Mouse (Mus musculus): Measurements from ENCODE around the gene Zbtb38. TPM values are rescaled to one million over a fixed set of nuclear protein-coding genes. Genes with fewer than 3 reads are reported as not detected.
A peak's percentile ranks its signal among the peaks of the same experiment; 100 is the strongest.

The Zbtb38 gene
- polyA plus RNA-seq (2012) = 0.01 TPM in 2 replicates

DNA sequence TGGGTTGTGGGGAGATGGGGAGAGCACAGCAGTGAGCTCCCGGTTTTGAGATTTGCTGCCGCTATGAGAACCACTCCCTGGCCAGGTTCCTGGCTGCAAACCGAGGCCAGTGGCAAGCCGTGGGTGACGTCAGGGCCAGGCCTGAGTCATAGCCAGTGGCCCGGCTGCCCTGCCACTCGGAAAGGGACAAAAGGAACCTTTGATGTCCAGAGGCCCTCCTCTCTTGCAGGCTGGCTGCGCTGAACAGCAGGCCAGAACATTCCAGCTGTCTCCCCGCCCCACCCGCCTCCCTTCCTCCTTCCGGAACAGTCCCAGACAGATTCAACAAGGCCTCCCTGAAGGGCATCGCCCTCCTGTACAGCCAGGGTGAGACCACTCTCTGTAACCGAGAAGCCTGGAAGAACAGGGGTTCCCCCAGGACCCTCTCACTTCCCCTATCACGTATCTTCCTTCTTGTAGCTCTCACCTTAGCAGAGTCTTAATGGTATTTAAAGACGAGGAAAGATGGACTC lies at the start of gene Zbtb38:
Gene Zbtb38 (minus strand): TSS at position 229 of the 512 bp plus-strand sequence.
- Histone ChIP-seq H3K9me3 (ENCODE audit: control insufficient read depth, low read length) (no peaks in the 10 kb centered on the region), H3K36me3 (ENCODE audit: control insufficient read depth) (no peaks in the 10 kb centered on the region), H3K4me1 (ENCODE audit: control insufficient read depth) (no peaks in the 10 kb centered on the region; the same call in 1 of the 2 replicates), H3K27me3 (ENCODE audit: control insufficient read depth) (no peaks in the 10 kb centered on the region), H3K4me3 (replicated peaks) (no peak within 1 kb of the TSS)
- TF ChIP-seq TAL1 (IDR thresholded peaks at IDR 0.05; ENCODE audit: low read length) (no peak), GATA1 (IDR thresholded peaks at IDR 0.05; ENCODE audit: low read length) (no peak)

DNA sequence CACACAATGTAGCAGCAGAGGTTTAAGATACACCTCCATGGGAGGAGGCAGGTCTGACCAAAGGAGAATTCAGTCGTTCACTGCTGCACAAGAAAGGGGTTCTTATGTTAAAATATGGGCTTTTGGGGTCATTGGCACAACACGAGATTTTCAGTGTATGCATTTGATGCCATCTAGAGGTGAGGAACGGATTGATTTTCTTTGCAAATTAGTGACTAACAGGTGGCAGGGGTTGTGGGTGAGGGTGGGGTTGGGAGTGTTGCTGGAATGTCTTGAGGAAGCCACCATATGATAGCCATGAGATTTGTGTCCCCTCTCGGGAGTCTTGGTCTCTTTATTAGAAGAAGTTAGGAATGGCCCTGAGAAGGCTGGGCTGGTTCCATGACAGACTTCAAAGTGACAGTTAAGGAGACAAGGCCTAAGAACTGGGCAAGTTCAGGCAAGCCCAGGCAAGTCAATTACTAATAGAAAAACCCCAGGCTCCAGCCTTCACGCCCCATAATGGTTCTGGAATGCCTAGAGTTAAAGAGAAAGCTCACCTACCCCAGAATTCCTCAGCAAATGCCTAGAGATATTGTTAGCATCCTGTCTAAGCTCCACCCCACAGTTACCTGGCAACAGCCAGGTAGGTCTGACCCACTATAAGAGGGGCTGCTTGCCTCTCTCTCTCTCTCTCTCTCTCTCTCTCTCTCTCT lies 47.6 kb upstream of the Zbtb38 start:
- TF ChIP-seq TAL1 (IDR thresholded peaks at IDR 0.05; ENCODE audit: low read length) (no peak), GATA1 (IDR thresholded peaks at IDR 0.05; ENCODE audit: low read length) (no peak)
- Histone ChIP-seq H3K4me3 (replicated peaks) (no peak overlapping the region), H3K27me3 (ENCODE audit: control insufficient read depth) (no peaks in the 10 kb centered on the region), H3K4me1 (ENCODE audit: control insufficient read depth) (peaks cover 3% of the 10 kb centered on the region), H3K9me3 (ENCODE audit: control insufficient read depth, low read length) (no peaks in the 10 kb centered on the region), H3K36me3 (ENCODE audit: control insufficient read depth) (no peaks in the 10 kb centered on the region)

DNA sequence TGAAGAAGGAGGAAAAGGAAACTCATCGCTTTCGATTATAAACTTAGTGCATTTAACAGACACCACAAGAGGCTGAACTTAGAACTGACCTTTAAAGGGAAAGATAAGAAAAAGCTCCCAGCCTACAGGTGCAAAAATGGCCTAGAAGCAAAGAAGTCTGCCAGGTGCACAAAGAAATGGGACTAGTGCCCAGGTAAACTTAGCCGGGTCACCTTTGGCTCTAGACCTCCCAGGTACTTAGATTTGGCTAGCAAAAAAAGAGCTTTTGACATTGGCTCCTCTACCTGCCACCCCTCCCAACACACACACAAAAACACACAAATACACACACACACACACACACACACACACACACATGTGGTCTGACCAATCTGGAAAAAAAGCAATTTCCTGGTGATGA lies 44.7 kb upstream of the Zbtb38 start:
- Histone ChIP-seq H3K36me3 (ENCODE audit: control insufficient read depth) (no peaks in the 10 kb centered on the region), H3K4me1 (ENCODE audit: control insufficient read depth) (peaks cover 4% of the 10 kb centered on the region), H3K9me3 (ENCODE audit: control insufficient read depth, low read length) (no peaks in the 10 kb centered on the region), H3K27me3 (ENCODE audit: control insufficient read depth) (no peaks in the 10 kb centered on the region), H3K4me3 (replicated peaks) (no peak overlapping the region)
- TF ChIP-seq TAL1 (IDR thresholded peaks at IDR 0.05; ENCODE audit: low read length) (no peak), GATA1 (IDR thresholded peaks at IDR 0.05; ENCODE audit: low read length) (no peak)

DNA sequence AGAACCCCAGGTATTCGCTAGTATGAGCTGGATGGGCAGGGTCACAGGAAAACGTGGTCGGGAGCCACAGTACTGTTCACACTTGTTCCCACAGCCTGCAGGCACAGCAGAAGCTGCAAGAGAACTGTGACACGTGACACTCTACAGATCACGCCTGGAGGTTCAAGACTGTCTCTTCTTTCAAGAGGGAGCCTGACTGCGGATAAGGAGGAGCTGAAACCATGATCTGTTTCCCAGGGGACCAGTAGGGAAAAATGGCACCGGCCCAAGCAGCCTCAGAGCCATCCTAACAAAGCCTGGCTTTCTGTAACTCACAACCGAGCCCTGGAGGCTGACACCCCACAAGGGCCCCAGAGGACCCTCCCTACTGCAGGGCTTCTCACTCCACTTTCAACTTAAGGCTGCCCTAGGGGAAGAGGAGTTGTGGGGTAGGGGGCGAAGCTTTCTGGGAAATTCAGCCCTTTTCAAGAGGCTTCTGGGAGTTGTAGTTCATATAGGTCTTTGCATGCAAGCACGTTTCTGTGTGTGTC lies 42.8 kb upstream of the Zbtb38 start:
- peak overlapping the region; percentile 48 for H3K4me3 ChIP-seq (replicated peaks)
- no peaks in the 10 kb centered on the region for H3K9me3 ChIP-seq (ENCODE audit: control insufficient read depth, low read length)
- H3K4me1 ChIP-seq (ENCODE audit: control insufficient read depth) = peaks cover 4% of the 10 kb centered on the region
- TF ChIP-seq GATA1 (IDR thresholded peaks at IDR 0.05; ENCODE audit: low read length) (no peak), TAL1 (IDR thresholded peaks at IDR 0.05; ENCODE audit: low read length) (no peak)
- no peaks in the 10 kb centered on the region for H3K27me3 ChIP-seq (ENCODE audit: control insufficient read depth)
- H3K36me3 ChIP-seq (ENCODE audit: control insufficient read depth) = no peaks in the 10 kb centered on the region

DNA sequence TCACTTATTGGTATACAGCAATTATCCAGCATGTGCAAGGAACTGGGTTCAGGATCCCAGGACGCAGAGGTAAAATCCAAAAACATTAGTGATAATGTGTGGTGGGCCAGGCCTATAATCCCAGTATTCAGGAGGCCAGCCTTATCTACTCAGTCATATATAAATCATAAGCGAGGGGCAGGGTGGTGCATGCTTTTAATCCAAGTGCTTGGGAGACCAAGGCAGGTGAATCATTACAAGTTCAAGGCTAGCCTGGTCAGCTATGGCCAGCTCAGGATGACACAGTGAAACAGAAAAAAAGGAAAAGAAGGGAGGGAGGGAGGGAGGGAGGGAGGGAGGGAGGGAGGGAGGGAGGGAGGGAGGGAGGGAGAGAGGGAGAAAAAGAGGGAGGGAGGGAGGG lies 42.0 kb upstream of the Zbtb38 start:
- H3K4me3 ChIP-seq (replicated peaks) = no peak overlapping the region
- H3K4me1 ChIP-seq (ENCODE audit: control insufficient read depth) = peaks cover 4% of the 10 kb centered on the region
- TF ChIP-seq GATA1 (IDR thresholded peaks at IDR 0.05; ENCODE audit: low read length) (no peak), TAL1 (IDR thresholded peaks at IDR 0.05; ENCODE audit: low read length) (no peak)
- no peaks in the 10 kb centered on the region for H3K36me3 ChIP-seq (ENCODE audit: control insufficient read depth)
- H3K27me3 ChIP-seq (ENCODE audit: control insufficient read depth) = no peaks in the 10 kb centered on the region
- no peaks in the 10 kb centered on the region for H3K9me3 ChIP-seq (ENCODE audit: control insufficient read depth, low read length)

DNA sequence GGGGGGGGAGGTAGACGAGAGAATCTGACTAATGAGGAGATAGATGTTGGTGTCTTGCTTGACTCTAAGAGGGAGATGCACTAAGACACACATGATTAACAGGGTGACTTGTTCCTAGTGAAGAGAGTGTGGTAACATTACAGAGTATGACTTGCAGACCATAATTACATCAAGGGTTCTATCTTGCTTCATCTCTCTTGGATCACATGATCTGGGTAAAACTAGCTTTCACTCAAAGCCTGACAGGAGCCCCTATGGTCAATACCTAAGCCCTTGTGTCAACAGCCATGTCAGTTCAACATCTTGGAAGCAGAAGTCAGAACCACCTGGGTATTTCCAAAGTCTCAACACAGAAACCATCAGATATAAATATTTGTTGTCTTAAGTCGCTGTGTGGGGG lies 39.9 kb upstream of the Zbtb38 start:
- Histone ChIP-seq H3K4me1 (ENCODE audit: control insufficient read depth) (peaks cover 4% of the 10 kb centered on the region), H3K4me3 (replicated peaks) (no peak overlapping the region), H3K36me3 (ENCODE audit: control insufficient read depth) (no peaks in the 10 kb centered on the region), H3K27me3 (ENCODE audit: control insufficient read depth) (no peaks in the 10 kb centered on the region), H3K9me3 (ENCODE audit: control insufficient read depth, low read length) (no peaks in the 10 kb centered on the region)
- TF ChIP-seq TAL1 (IDR thresholded peaks at IDR 0.05; ENCODE audit: low read length) = no peak
- no peak for TF ChIP-seq GATA1 (IDR thresholded peaks at IDR 0.05; ENCODE audit: low read length)

DNA sequence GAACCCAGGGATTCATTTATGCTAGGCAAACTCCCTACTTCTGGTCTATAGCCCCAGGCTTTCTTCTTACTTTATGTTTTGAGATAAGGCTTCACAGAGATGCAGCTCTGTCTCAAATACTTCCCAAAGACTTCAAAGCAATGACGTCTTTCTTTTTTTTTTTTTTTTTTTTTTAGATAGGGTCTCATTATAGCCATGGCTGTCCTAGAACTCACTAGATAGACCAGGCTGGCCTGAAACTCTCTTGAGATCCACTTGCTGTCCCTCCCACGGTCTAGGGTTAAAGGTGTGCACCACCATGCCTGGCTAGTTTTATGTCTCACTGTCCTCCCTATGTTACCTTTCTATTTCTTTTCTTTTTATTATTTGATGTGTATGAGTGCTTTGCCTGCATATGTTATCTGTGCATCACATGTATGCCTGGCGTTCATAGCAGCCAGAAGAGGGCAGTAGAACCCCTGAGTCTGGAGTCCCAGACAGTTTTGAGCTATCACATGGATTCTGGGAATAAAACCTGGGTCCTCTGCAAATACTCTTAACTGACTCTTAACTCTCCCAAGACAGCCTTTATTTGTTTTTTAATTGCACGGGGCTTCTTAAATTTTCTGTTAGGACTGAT lies 37.9 kb upstream of the Zbtb38 start:
- no peak for TF ChIP-seq GATA1 (IDR thresholded peaks at IDR 0.05; ENCODE audit: low read length)
- TF ChIP-seq TAL1 (IDR thresholded peaks at IDR 0.05; ENCODE audit: low read length) = no peak
- H3K4me3 ChIP-seq (replicated peaks) = no peak overlapping the region
- no peaks in the 10 kb centered on the region for H3K9me3 ChIP-seq (ENCODE audit: control insufficient read depth, low read length)
- H3K27me3 ChIP-seq (ENCODE audit: control insufficient read depth) = no peaks in the 10 kb centered on the region
- H3K36me3 ChIP-seq (ENCODE audit: control insufficient read depth) = no peaks in the 10 kb centered on the region
- peaks cover 3% of the 10 kb centered on the region for H3K4me1 ChIP-seq (ENCODE audit: control insufficient read depth)

DNA sequence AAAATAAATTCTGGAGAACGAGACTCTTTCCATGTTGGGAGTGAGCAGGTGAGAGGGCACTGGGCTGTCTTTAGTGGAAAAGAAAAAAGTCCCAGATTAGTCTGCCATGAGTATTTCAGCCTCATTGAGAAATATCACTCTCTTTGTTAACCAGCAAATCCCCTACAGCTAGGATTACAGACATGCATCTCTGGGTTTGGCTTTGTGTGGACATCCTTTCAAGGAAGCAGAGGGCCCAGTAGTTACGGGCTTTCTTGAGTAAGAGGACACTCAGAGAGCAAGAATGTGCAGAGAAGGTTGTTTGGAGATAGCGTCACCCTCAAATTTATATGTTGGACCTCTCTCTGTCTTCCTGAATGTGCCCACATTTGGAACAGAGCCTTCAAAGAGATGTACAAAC lies 37.3 kb upstream of the Zbtb38 start:
- Histone ChIP-seq H3K36me3 (ENCODE audit: control insufficient read depth) (no peaks in the 10 kb centered on the region), H3K4me3 (replicated peaks) (no peak overlapping the region), H3K27me3 (ENCODE audit: control insufficient read depth) (no peaks in the 10 kb centered on the region), H3K9me3 (ENCODE audit: control insufficient read depth, low read length) (no peaks in the 10 kb centered on the region), H3K4me1 (ENCODE audit: control insufficient read depth) (no peaks in the 10 kb centered on the region)
- TF ChIP-seq GATA1 (IDR thresholded peaks at IDR 0.05; ENCODE audit: low read length) (no peak), TAL1 (IDR thresholded peaks at IDR 0.05; ENCODE audit: low read length) (no peak)

DNA sequence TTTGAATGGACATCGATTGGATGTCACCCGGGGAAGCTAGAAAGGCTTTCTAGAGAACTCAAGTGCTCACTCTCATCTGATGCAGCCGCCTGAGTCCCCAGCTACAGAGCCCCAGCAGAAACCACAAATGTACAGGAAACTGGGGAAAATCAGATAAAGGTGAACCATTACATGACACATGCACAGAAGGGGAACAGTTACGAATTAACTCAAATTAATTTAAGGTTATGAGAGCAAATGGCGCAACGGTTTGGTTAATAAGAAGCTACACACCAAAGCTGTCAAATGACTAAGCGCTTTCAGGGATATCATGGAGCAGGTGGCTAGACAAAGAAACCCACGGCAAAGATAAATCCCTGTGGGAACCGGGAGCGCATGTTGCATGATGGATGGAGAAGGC lies 35.2 kb upstream of the Zbtb38 start:
- Histone ChIP-seq H3K4me3 (replicated peaks) (no peak overlapping the region), H3K27me3 (ENCODE audit: control insufficient read depth) (no peaks in the 10 kb centered on the region), H3K9me3 (ENCODE audit: control insufficient read depth, low read length) (no peaks in the 10 kb centered on the region), H3K4me1 (ENCODE audit: control insufficient read depth) (no peaks in the 10 kb centered on the region), H3K36me3 (ENCODE audit: control insufficient read depth) (no peaks in the 10 kb centered on the region)
- no peak for TF ChIP-seq TAL1 (IDR thresholded peaks at IDR 0.05; ENCODE audit: low read length)
- TF ChIP-seq GATA1 (IDR thresholded peaks at IDR 0.05; ENCODE audit: low read length) = no peak
